Mouse (Mus musculus) heart, embryonic 14.5 days (tissue): ENCODE measurements around the gene Rpl7a. TPM values are rescaled to one million over a fixed set of nuclear protein-coding genes. Genes with fewer than 3 reads are reported as not detected.

Experiments
- ATAC-seq: fragments of 200-750 bp; cut with Nextera tagmentation; 2 replicates; pipeline ENCODE4 v1.8.0; 2017; ENCODE audit warnings: low read depth, moderate TSS enrichment; ENCODE audit not compliant: insufficient number of reproducible peaks, insufficient read depth, low FRiP score
- H3K27ac ChIP-seq, 2 experiments: fragments of 200-500 bp in 1 of 2; fragments of 300-500 bp in 1 of 2; sonication (generic) in 1 of 2; replicated peaks in 1 of 2; 2 replicates each; pipeline ENCODE4 v1.5.1; 2012 to 2014; ENCODE audit warnings: low read depth in 2 of 2, low read length in 2 of 2, control low read depth in 1 of 2, mild to moderate bottlenecking in 1 of 2, mixed read lengths in 1 of 2; ENCODE audit not compliant: control insufficient read depth in 1 of 2, insufficient read depth in 1 of 2
- H3K27me3 ChIP-seq: fragments of 300-500 bp; sonication (generic); 2 replicates; pipeline ENCODE4 v1.6.1; 2014; ENCODE audit warnings: mild to moderate bottlenecking, low read length, control low read depth; ENCODE audit not compliant: control insufficient read depth, insufficient read depth
- H3K36me3 ChIP-seq: fragments of 300-500 bp; sonication (generic); 2 replicates; pipeline ENCODE4 v1.6.1; 2014; ENCODE audit warnings: mild to moderate bottlenecking, control low read depth, low read length, mixed read lengths; ENCODE audit not compliant: control insufficient read depth, insufficient read depth
- H3K4me1 ChIP-seq, 2 experiments: fragments of 200-500 bp in 1 of 2; fragments of 300-500 bp in 1 of 2; sonication (generic) in 1 of 2; 2 replicates each; pipeline ENCODE4 v1.6.1; 2012 to 2014; ENCODE audit warnings: low read length in 2 of 2, control low read depth in 1 of 2, mixed read lengths in 1 of 2; ENCODE audit not compliant: control insufficient read depth in 2 of 2, insufficient read depth in 2 of 2
- H3K4me2 ChIP-seq: fragments of 300-500 bp; sonication (generic); 2 replicates; pipeline ENCODE4 v1.6.1; 2014; ENCODE audit warnings: mild to moderate bottlenecking, low read length
- H3K4me3 ChIP-seq, 2 experiments: fragments of 200-500 bp in 1 of 2; fragments of 300-500 bp in 1 of 2; sonication (generic) in 1 of 2; 2 replicates each; pipeline ENCODE4 v1.5.1; 2012 to 2014; ENCODE audit warnings: low read length in 2 of 2, mild to moderate bottlenecking in 2 of 2, control low read depth in 1 of 2, low read depth in 1 of 2, moderate library complexity in 1 of 2; ENCODE audit not compliant: control insufficient read depth in 1 of 2, insufficient read depth in 1 of 2
- H3K9ac ChIP-seq: fragments of 300-500 bp; sonication (generic); 2 replicates; pipeline ENCODE4 v1.6.1; 2014; ENCODE audit warnings: mild to moderate bottlenecking, low read length
- H3K9me3 ChIP-seq: fragments of 300-500 bp; sonication (generic); 2 replicates; pipeline ENCODE4 v1.6.1; 2016; ENCODE audit warnings: low read length, control low read depth; ENCODE audit not compliant: control insufficient read depth
- WGBS: fragments of 180-500 bp; shearing (Covaris S2); extraction: QIAGEN DNeasy Blood & Tissue Kit; methylation state at CpG from one replicate; pipeline ENCODE4 v1.1.7; 2014; 5-methylcytosine and 5-hydroxymethylcytosine counted together
- polyA plus RNA-seq: library from polyadenylated mRNA; unstranded; fragments of >200 nt; fragmentation: Nextera tagmentation; extraction: Ambion mirVana; gene quantifications from 2 replicates; pipeline ENCODE4 v1.2.1, GENCODE M21; 2014

Gene Rpl7a
- polyA plus RNA-seq, 1 experiment from 2014 or later, result 428 TPM

- H3K36me3 ChIP-seq, result peaks cover 79% of the 10 kb centered on the region
- no peak overlapping the region for H3K9ac ChIP-seq
- no peak overlapping the region for H3K27ac ChIP-seq
- no peak for ATAC-seq
- 89% methylated on average over 8 of the region's 8 CpGs for WGBS
- H3K9me3 ChIP-seq, result no peaks in the 10 kb centered on the region
- no peak overlapping the region for H3K4me2 ChIP-seq
- H3K27me3 ChIP-seq, result no peaks in the 10 kb centered on the region
- H3K4me3 ChIP-seq, result no peak overlapping the region
- H3K4me1 ChIP-seq, result no peaks in the 10 kb centered on the region
These were observed 40.9 kb downstream of the Rpl7a start for GRCm38 (mm10) chr2:26951346-26951905.

DNA sequence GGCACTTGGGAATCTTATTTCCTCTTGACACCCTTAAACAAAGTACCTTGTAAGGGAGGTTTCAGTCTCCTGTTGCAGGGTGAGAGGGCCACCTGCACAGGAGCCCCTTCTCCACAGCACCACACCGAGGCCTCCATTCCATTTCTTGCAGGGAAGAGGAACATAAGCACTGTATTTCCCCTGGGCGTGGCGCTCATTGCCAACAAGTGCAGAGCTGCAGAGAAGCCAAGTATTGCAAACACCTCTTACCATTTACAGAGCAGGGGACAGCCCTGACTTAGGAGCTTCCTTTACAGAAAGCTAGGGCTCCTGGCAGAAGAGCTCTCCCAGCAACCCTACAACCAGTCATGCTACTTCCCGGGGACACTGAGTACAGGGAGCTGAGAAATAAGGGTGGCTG is 41.6 kb downstream of the Rpl7a start:
- Histone ChIP-seq H3K4me3 (no peak overlapping the region), H3K4me2 (no peak overlapping the region), H3K27ac (no peak overlapping the region), H3K4me1 (no peaks in the 10 kb centered on the region), H3K27me3 (no peaks in the 10 kb centered on the region), H3K9ac (no peak overlapping the region), H3K9me3 (no peaks in the 10 kb centered on the region), H3K36me3 (peaks cover 87% of the 10 kb centered on the region)
- no peak for ATAC-seq
- 90% methylated on average over 4 of the region's 4 CpGs for WGBS

DNA sequence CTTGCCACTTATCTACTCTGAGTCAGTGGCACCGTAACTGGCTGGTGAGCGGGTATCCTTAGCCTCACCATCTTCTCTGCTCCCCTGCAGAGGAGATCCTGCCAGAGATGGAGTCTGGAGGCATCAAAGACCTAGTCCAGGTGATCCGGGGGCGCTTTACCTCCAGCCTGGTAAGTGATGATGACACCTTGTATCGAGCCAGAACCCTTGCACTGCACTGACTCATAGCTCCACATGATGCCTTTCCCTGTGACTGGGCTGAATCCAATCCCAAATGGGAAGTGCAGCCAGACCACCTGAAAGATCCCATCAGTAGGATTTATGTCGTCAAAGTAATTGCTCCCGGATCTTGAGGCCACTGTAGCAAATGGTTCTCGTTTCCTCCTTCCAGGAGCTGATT is 42.3 kb downstream of the Rpl7a start:
- no peak overlapping the region for H3K9ac ChIP-seq
- H3K27ac ChIP-seq, result no peak overlapping the region
- no peak overlapping the region for H3K4me2 ChIP-seq
- WGBS, result 82% methylated on average over 8 of the region's 8 CpGs
- peaks cover 92% of the 10 kb centered on the region for H3K36me3 ChIP-seq
- no peaks in the 10 kb centered on the region for H3K9me3 ChIP-seq
- no peaks in the 10 kb centered on the region for H3K27me3 ChIP-seq
- H3K4me1 ChIP-seq, result no peaks in the 10 kb centered on the region
- H3K4me3 ChIP-seq, result no peak overlapping the region
- ATAC-seq, result no peak

- H3K36me3 ChIP-seq, result peaks cover 96% of the 10 kb centered on the region
- no peak overlapping the region for H3K9ac ChIP-seq
- H3K4me2 ChIP-seq, result no peak overlapping the region
- 86% methylated on average over 2 of the region's 2 CpGs for WGBS
- H3K4me3 ChIP-seq, result no peak overlapping the region
- no peaks in the 10 kb centered on the region for H3K9me3 ChIP-seq
- no peak for ATAC-seq
- no peaks in the 10 kb centered on the region for H3K27me3 ChIP-seq
- H3K27ac ChIP-seq, result no peak overlapping the region
- H3K4me1 ChIP-seq, result no peaks in the 10 kb centered on the region
These were observed 44.3 kb downstream of the Rpl7a start for GRCm38 (mm10) chr2:26954735-26955395.

GRCm38 (mm10) chr2:26956811-26957487 is 46.4 kb downstream of the Rpl7a start:
- 92% methylated on average over 12 of the region's 12 CpGs for WGBS
- Histone ChIP-seq H3K36me3 (peaks cover 91% of the 10 kb centered on the region), H3K4me1 (no peaks in the 10 kb centered on the region), H3K27ac (no peak overlapping the region), H3K27me3 (no peaks in the 10 kb centered on the region), H3K4me2 (no peak overlapping the region), H3K9ac (no peak overlapping the region), H3K9me3 (no peaks in the 10 kb centered on the region), H3K4me3 (no peak overlapping the region)
- ATAC-seq, result no peak

- WGBS, result 85% methylated on average over 2 of the region's 2 CpGs
- Histone ChIP-seq H3K27me3 (no peaks in the 10 kb centered on the region), H3K27ac (no peak overlapping the region), H3K4me2 (no peak overlapping the region), H3K4me3 (no peak overlapping the region), H3K36me3 (peaks cover 91% of the 10 kb centered on the region), H3K9me3 (no peaks in the 10 kb centered on the region), H3K4me1 (no peaks in the 10 kb centered on the region), H3K9ac (no peak overlapping the region)
- ATAC-seq, result no peak
These were observed 46.9 kb downstream of the Rpl7a start for GRCm38 (mm10) chr2:26957488-26957859.

DNA sequence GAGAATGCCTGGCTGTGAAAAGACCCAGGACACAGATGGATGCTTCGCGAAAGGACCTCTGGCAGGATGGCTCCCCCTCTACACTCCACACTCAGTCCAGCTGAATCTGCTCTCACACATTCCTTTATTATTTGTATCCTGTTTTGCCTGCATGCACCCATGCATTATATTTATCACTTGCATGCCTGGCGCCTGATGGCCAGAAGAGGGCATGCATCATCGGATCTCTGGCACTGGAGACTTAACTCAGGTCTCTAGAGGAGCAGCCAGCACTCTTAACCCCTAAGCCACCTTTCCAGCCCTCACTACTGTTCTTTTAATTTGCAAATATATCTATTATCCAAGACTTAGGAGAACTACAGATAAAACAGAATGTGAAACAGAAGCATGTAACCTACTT is 50.2 kb downstream of the Rpl7a start:
- H3K4me3 ChIP-seq, result no peak overlapping the region
- H3K4me2 ChIP-seq, result no peak overlapping the region
- no peaks in the 10 kb centered on the region for H3K27me3 ChIP-seq
- no peak overlapping the region for H3K9ac ChIP-seq
- ATAC-seq, result no peak
- WGBS, result 75% methylated on average over 4 of the region's 4 CpGs
- peaks cover 0 to 15% of the 10 kb centered on the region in 2 experiments; a peak in 3 of 4 replicates for H3K4me1 ChIP-seq
- no peaks in the 10 kb centered on the region for H3K9me3 ChIP-seq
- H3K27ac ChIP-seq, result no peak overlapping the region
- peaks cover 61% of the 10 kb centered on the region for H3K36me3 ChIP-seq
